Mouse (Mus musculus): ENCODE data around the gene Scn8a. TPM values are rescaled to one million over a fixed set of nuclear protein-coding genes. Genes with fewer than 3 reads are reported as not detected.

Scn8a gene
- polyA plus RNA-seq, 2 experiments: 4.7 to 8.4 TPM

DNA sequence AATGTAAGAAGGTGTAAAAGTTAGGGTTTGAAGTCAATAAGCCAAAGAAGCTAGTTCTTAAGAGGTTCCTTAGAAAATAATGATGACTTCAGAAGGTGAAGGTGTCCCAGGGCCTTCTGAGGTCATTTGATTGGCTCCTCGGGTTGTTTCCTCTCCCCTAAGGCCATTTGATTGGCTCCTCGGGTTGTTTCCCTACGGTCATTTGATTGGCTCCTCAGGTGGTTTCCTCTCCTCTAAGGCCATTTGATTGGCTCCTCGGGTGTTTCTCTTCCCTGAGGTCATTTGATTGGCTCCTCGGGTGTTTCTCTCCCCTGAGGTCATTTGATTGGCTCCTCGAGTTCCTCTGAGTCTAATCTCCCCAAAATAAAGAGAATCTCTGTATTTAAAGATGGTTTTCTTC is 141.7 kb downstream of the Scn8a start:
- Histone ChIP-seq H3K9me3 (ENCODE audit: control insufficient read depth, low read length) (no peaks in the 10 kb centered on the region), H3K36me3 (ENCODE audit: control insufficient read depth, insufficient read depth, low read length) (no peaks in the 10 kb centered on the region), H3K4me1 (ENCODE audit: control insufficient read depth, insufficient read depth, low read length) (peaks cover 5% of the 10 kb centered on the region; the same call in 1 of the 2 replicates), H3K27me3 (ENCODE audit: control insufficient read depth, insufficient read depth, low read length) (no peaks in the 10 kb centered on the region), H3K4me2 (replicated peaks; ENCODE audit: low read depth, low read length, severe bottlenecking) (no peak overlapping the region), H3K9ac (ENCODE audit: low read depth, low read length, severe bottlenecking) (no peak overlapping the region), H3K4me3 (replicated peaks; ENCODE audit: low read length) (no peak overlapping the region), H3K27ac (replicated peaks; ENCODE audit: low read depth, low read length) (no peak overlapping the region)
- 84% methylated on average over 6 of the region's 6 CpGs for WGBS
- DNase-seq (ENCODE audit: low spot score): no peak
- no peak for TF ChIP-seq POLR2A (IDR thresholded peaks at IDR 0.05; ENCODE audit: borderline replicate concordance, extremely low read depth, insufficient read depth, insufficient read length)
- ATAC-seq (ENCODE audit: low FRiP score, low read depth): no peak

DNA sequence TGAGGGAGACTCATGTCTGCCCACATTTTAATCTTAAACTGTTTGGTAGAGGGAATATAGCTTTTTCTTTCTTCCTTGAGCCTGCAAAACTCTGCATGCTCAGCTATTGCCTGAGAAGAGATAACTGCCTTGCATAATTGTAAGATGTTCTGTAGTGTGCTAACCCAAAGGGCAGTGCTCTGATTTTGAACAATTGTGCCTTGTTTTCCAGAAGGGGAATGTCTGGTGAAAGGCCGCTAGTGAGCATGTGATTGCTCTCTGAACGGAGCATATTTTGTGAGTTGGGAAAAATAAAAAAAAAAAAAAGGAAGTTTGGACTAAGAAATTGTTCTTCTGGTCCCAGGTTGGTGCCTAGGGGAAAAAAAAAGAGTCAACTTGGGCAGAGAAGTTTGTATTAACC is 159.3 kb downstream of the Scn8a start:
- no peak for DNase-seq (ENCODE audit: low spot score)
- no peak for TF ChIP-seq POLR2A (IDR thresholded peaks at IDR 0.05; ENCODE audit: borderline replicate concordance, extremely low read depth, insufficient read depth, insufficient read length)
- H3K27ac ChIP-seq (replicated peaks; ENCODE audit: low read depth, low read length): no peak overlapping the region
- no peaks in the 10 kb centered on the region for H3K27me3 ChIP-seq (ENCODE audit: control insufficient read depth, insufficient read depth, low read length)
- ATAC-seq (ENCODE audit: low FRiP score, low read depth): no peak
- 0 out of 2 replicates have a peak overlapping the region, but pooled peaks have one; percentile 13 for H3K9ac ChIP-seq (ENCODE audit: low read depth, low read length, severe bottlenecking)
- no peaks in the 10 kb centered on the region for H3K4me1 ChIP-seq (ENCODE audit: control insufficient read depth, insufficient read depth, low read length)
- H3K4me3 ChIP-seq (replicated peaks; ENCODE audit: low read length): no peak overlapping the region
- H3K36me3 ChIP-seq (ENCODE audit: control insufficient read depth, insufficient read depth, low read length): no peaks in the 10 kb centered on the region
- H3K4me2 ChIP-seq (replicated peaks; ENCODE audit: low read depth, low read length, severe bottlenecking): no peak overlapping the region
- no peaks in the 10 kb centered on the region for H3K9me3 ChIP-seq (ENCODE audit: control insufficient read depth, low read length)
- WGBS: 56% methylated on average over 2 of the region's 2 CpGs

DNA sequence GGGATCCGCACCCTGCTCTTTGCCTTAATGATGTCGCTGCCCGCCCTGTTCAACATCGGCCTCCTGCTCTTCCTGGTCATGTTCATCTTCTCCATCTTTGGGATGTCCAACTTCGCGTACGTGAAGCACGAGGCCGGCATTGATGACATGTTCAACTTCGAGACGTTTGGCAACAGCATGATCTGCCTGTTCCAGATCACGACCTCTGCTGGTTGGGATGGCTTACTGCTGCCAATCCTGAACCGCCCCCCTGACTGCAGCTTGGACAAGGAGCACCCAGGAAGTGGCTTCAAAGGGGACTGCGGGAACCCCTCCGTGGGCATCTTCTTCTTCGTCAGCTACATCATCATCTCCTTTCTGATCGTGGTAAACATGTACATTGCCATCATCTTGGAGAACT is 170.0 kb downstream of the Scn8a start:
- Histone ChIP-seq H3K4me1 (ENCODE audit: control insufficient read depth, insufficient read depth, low read length) (no peaks in the 10 kb centered on the region), H3K27ac (replicated peaks; ENCODE audit: low read depth, low read length) (no peak overlapping the region), H3K27me3 (ENCODE audit: control insufficient read depth, insufficient read depth, low read length) (peaks cover 35% of the 10 kb centered on the region), H3K9me3 (ENCODE audit: control insufficient read depth, low read length) (no peaks in the 10 kb centered on the region), H3K4me3 (replicated peaks; ENCODE audit: low read length) (no peak overlapping the region), H3K4me2 (replicated peaks; ENCODE audit: low read depth, low read length, severe bottlenecking) (no peak overlapping the region), H3K36me3 (ENCODE audit: control insufficient read depth, insufficient read depth, low read length) (no peaks in the 10 kb centered on the region), H3K9ac (ENCODE audit: low read depth, low read length, severe bottlenecking) (no peak overlapping the region)
- ATAC-seq (ENCODE audit: low FRiP score, low read depth) (no peak), DNase-seq (ENCODE audit: low spot score) (no peak)
- 54% methylated on average over 17 of the region's 17 CpGs for WGBS
- no peak for TF ChIP-seq POLR2A (IDR thresholded peaks at IDR 0.05; ENCODE audit: borderline replicate concordance, extremely low read depth, insufficient read depth, insufficient read length)

DNA sequence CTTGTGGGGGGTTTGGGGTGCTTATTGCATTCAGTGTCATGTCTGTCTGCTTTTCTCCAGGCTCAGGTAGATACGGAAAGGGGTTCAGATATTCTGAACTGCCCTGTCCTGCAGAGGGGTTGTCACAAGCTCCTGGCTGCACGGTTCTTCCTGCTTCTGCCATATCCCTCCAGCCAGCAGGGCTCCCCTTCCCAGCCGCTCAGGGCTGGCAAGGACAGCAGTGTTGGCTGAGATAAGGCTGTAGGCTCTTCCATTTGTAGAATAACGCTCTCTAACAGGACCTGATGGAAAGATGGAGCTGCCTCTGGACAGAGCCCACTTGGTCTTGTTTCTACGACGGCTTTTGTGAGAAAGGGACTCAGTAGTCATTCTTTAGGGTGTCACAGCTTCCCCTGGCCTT is 172.3 kb downstream of the Scn8a start:
- no peaks in the 10 kb centered on the region for H3K36me3 ChIP-seq (ENCODE audit: control insufficient read depth, insufficient read depth, low read length)
- peaks cover 58% of the 10 kb centered on the region for H3K27me3 ChIP-seq (ENCODE audit: control insufficient read depth, insufficient read depth, low read length)
- TF ChIP-seq POLR2A (IDR thresholded peaks at IDR 0.05; ENCODE audit: borderline replicate concordance, extremely low read depth, insufficient read depth, insufficient read length): no peak
- no peaks in the 10 kb centered on the region for H3K9me3 ChIP-seq (ENCODE audit: control insufficient read depth, low read length)
- H3K4me1 ChIP-seq (ENCODE audit: control insufficient read depth, insufficient read depth, low read length): peaks cover 7% of the 10 kb centered on the region
- no peak overlapping the region for H3K27ac ChIP-seq (replicated peaks; ENCODE audit: low read depth, low read length)
- H3K4me2 ChIP-seq (replicated peaks; ENCODE audit: low read depth, low read length, severe bottlenecking): no peak overlapping the region
- WGBS: 68% methylated on average over 6 of the region's 6 CpGs
- DNase-seq (ENCODE audit: low spot score): no peak
- ATAC-seq (ENCODE audit: low FRiP score, low read depth): no peak
- no peak overlapping the region for H3K9ac ChIP-seq (ENCODE audit: low read depth, low read length, severe bottlenecking)
- H3K4me3 ChIP-seq (replicated peaks; ENCODE audit: low read length): no peak overlapping the region

DNA sequence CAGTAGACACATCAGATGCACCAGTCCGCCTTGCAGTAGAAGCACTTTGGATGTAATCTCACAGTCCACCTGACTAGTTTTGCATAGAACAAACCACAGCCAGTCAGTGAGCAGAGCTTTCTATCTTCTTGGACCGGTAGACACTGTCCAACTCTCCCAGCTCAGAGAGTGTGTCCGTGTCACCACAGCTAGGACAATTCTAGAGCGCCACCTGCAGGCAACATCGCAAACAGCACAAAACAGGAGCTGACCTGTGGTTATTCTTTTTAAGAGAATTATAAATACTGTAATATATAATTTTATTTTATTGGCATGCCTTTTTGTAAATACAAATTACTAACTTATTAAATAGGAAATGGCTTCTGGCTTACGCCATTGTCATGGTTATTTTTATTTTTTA is 173.0 kb downstream of the Scn8a start:
- WGBS: 21% methylated on average over 6 of the region's 6 CpGs
- TF ChIP-seq POLR2A (IDR thresholded peaks at IDR 0.05; ENCODE audit: borderline replicate concordance, extremely low read depth, insufficient read depth, insufficient read length): no peak
- ATAC-seq (ENCODE audit: low FRiP score, low read depth) (no peak), DNase-seq (ENCODE audit: low spot score) (peak; percentile 48)
- H3K4me2 ChIP-seq (replicated peaks; ENCODE audit: low read depth, low read length, severe bottlenecking): no peak overlapping the region
- H3K9ac ChIP-seq (ENCODE audit: low read depth, low read length, severe bottlenecking): no peak overlapping the region
- H3K4me3 ChIP-seq (replicated peaks; ENCODE audit: low read length): no peak overlapping the region
- peaks cover 65% of the 10 kb centered on the region for H3K27me3 ChIP-seq (ENCODE audit: control insufficient read depth, insufficient read depth, low read length)
- no peak overlapping the region for H3K27ac ChIP-seq (replicated peaks; ENCODE audit: low read depth, low read length)
- no peaks in the 10 kb centered on the region for H3K9me3 ChIP-seq (ENCODE audit: control insufficient read depth, low read length)
- peaks cover 7% of the 10 kb centered on the region for H3K4me1 ChIP-seq (ENCODE audit: control insufficient read depth, insufficient read depth, low read length)
- H3K36me3 ChIP-seq (ENCODE audit: control insufficient read depth, insufficient read depth, low read length): no peaks in the 10 kb centered on the region

DNA sequence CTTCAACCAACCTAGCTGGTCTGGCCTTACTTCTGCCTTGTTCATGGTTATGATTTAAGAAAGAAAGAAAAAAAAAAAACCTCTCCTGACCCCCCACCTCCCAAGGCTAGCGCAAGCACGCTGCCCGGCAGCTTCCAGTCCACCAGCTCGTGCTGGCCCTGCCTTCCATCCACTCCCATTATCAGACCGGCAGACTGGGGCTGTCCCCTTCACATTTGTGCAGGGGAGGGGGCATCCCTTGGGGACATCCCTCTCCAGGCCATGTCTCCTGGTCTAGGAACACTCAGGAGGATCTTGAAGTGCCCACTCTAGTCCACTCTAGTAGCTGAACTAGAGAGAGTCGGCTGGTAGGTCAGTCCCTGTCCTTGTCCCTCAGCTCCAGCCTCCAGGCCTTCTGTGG is 174.9 kb downstream of the Scn8a start:
- Histone ChIP-seq H3K27me3 (ENCODE audit: control insufficient read depth, insufficient read depth, low read length) (peaks cover 71% of the 10 kb centered on the region), H3K4me2 (replicated peaks; ENCODE audit: low read depth, low read length, severe bottlenecking) (no peak overlapping the region), H3K36me3 (ENCODE audit: control insufficient read depth, insufficient read depth, low read length) (0 out of 2 replicates have a peak, but pooled peaks cover 2% of the 10 kb centered on the region), H3K27ac (replicated peaks; ENCODE audit: low read depth, low read length) (no peak overlapping the region), H3K4me1 (ENCODE audit: control insufficient read depth, insufficient read depth, low read length) (peaks cover 7% of the 10 kb centered on the region), H3K9ac (ENCODE audit: low read depth, low read length, severe bottlenecking) (no peak overlapping the region), H3K4me3 (replicated peaks; ENCODE audit: low read length) (no peak overlapping the region), H3K9me3 (ENCODE audit: control insufficient read depth, low read length) (no peaks in the 10 kb centered on the region)
- ATAC-seq (ENCODE audit: low FRiP score, low read depth) (no peak), DNase-seq (ENCODE audit: low spot score) (no peak)
- TF ChIP-seq POLR2A (IDR thresholded peaks at IDR 0.05; ENCODE audit: borderline replicate concordance, extremely low read depth, insufficient read depth, insufficient read length): no peak
- 49% methylated on average over 6 of the region's 6 CpGs for WGBS

Measured in limb, embryonic 14.5 days (tissue).